Mouse (Mus musculus) cerebellum, adult 2 months (tissue): Measurements from ENCODE around the gene Slco1a6. TPM values are rescaled to one million over a fixed set of nuclear protein-coding genes. Genes with fewer than 3 reads are reported as not detected.
"Not testable (repeated sequence)": the region's sequence is repeated elsewhere in the genome, so short reads cannot be mapped to it uniquely, and the experiment has no call there.

Experiments used
- DNase-seq, 2 experiments: peaks; one replicate each; pipeline ENCODE4 v3.0.0; 2021
- H3K27ac ChIP-seq: fragments of 200-500 bp; 2 replicates; pipeline ENCODE4 v1.5.1; 2012; ENCODE audit warnings: low read length, control low read depth, inconsistent platforms; ENCODE audit not compliant: insufficient read depth
- H3K27me3 ChIP-seq: fragments of 200-500 bp; 2 replicates; pipeline ENCODE4 v1.6.1; 2012; ENCODE audit warnings: inconsistent platforms, mild to moderate bottlenecking, low read length, moderate library complexity; ENCODE audit not compliant: control insufficient read depth, insufficient read depth
- H3K4me1 ChIP-seq: fragments of 200-500 bp; 2 replicates; pipeline ENCODE4 v1.6.1; 2011; ENCODE audit warnings: low read length; ENCODE audit not compliant: control insufficient read depth, insufficient read depth
- H3K4me3 ChIP-seq: fragments of 200-500 bp; replicated peaks from 2 replicates; pipeline ENCODE3; 2011; ENCODE audit warnings: mild to moderate bottlenecking, low read depth, low read length, control low read depth; ENCODE audit not compliant: insufficient read depth
- CTCF ChIP-seq: fragments of 200-500 bp; IDR thresholded peaks from 2 replicates; pipeline ENCODE4 v1.5.1; 2011; ENCODE audit warnings: low read depth, mild to moderate bottlenecking, control low read depth, low read length, moderate library complexity, borderline replicate concordance; ENCODE audit not compliant: insufficient read depth
- POLR2A ChIP-seq: fragments of 200-500 bp; IDR thresholded peaks from 2 replicates; pipeline ENCODE4 v1.6.1; 2011; ENCODE audit warnings: low read length, control low read depth, borderline replicate concordance; ENCODE audit not compliant: insufficient read depth
- WGBS: fragments of 180-500 bp; shearing (Covaris S2); methylation state at CpG from one replicate; pipeline ENCODE4 v1.1.7; 2018; 5-methylcytosine and 5-hydroxymethylcytosine counted together
- polyA plus RNA-seq: library from polyadenylated mRNA; depleted of rRNA; stranded (reverse); fragments of >200 nt; gene quantifications from 2 replicates; pipeline ENCODE4 v1.2.3, GENCODE M21; 2012; rRNA removed

Slco1a6 gene
- 0.03 TPM in 1 of 2 replicates, not detected in the other for polyA plus RNA-seq

DNA sequence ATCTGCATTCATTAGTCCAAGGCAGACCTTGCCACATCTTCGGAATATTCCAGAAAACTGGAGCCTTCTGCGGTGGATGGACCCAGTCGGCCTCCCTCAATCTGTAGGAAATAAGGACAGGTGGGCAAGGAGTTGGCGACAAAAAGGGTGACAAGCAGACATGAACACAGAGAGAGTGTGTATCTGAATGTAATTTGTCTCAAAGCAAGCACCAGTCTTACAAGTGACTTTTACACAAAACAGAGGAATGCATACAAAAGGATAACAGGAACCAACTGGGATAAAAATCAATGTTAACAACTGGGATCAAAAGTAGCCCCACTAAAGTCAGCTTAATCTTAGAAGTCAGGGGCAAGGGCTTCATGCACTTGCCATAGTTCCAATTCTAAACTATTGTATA is at the start of gene Slco1a6:
Gene Slco1a6, minus strand, starts transcription at position 101 of the 400 bp plus-strand sequence.
- 94% methylated on average over 4 of the region's 4 CpGs for WGBS
- no peaks in the 10 kb centered on the region for H3K4me1 ChIP-seq
- H3K27me3 ChIP-seq: no peaks in the 10 kb centered on the region
- TF ChIP-seq POLR2A: no peak
- no peak for TF ChIP-seq CTCF
- H3K4me3 ChIP-seq: no peak within 1 kb of the TSS
- no peak for DNase-seq
- no peak within 1 kb of the TSS for H3K27ac ChIP-seq

GRCm38 (mm10) chr6:142250738-142251307 is 42.5 kb upstream of the Slco1a6 start:
- DNase-seq, H3K27ac ChIP-seq, H3K4me3 ChIP-seq, H3K4me1 ChIP-seq, H3K27me3 ChIP-seq: not testable (repeated sequence)
- 84% methylated on average over 1 of the region's 1 CpGs for WGBS

DNA sequence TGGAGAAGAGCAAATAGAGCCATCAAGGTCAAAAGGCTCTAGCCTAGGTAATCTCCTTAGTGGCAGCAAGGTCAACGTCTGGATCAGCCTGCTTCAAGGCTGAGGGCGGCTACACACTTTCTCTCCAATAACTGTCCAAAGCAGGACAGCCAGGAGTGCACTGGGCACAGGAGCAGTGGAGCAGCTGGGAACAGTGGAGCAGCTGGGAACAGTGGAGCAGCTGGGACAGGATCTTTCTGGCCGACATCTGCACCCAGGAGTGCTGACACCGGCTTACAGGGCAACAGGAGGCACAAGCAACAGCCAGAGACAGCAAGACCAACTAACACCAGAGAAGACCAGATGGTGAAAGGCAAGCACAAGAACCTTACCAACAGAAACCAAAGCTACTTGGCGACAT is 36.7 kb upstream of the Slco1a6 start:
- H3K4me3 ChIP-seq: no peak overlapping the region
- H3K4me1 ChIP-seq: no peaks in the 10 kb centered on the region
- no peak for DNase-seq
- TF ChIP-seq POLR2A: no peak
- no peak for TF ChIP-seq CTCF
- 68% methylated on average over 5 of the region's 5 CpGs for WGBS
- H3K27ac ChIP-seq: no peak overlapping the region
- H3K27me3 ChIP-seq: no peaks in the 10 kb centered on the region

DNA sequence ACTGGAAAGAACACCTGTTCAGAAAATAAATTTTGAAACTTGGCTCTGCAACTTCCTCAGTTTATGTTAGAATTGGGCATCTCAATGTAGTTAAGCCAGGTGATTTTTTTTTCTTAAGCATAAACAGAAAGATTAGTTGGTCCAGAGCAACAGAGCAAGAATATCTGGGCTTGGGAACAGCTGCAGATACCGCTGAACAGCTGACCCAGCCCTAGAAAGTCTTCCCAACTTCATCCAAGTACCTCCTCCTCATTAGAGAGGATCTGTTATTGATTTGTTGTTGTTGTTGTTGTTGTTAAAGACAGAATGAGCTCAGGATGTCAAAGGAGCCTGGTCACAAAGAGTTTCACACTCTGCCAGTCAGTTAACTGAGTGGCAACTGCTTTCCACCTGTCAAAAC is 31.1 kb upstream of the Slco1a6 start:
- TF ChIP-seq CTCF (no peak), POLR2A (no peak)
- Histone ChIP-seq H3K27ac (no peak overlapping the region), H3K4me1 (no peaks in the 10 kb centered on the region), H3K27me3 (no peaks in the 10 kb centered on the region), H3K4me3 (no peak overlapping the region)
- WGBS: 75% methylated on average over 1 of the region's 1 CpGs
- no peak for DNase-seq

DNA sequence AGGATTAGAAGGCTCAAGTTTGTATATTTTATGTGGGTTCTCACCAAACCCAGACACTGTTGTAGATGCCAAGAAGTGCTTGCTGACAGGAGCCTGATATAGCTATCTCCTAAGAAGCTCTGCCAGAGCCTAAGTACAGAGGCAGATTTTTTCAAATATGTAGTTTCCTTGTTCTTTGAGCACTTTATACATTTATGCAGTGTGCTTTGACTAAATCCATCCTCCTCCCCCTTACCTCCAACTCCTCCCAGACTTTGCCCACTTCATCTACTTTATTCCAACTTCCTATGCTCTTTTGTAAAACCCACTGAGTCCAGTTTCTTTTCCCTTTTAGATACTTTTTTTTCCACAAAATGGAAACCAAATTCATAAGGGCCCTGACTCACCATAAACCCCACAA is 11.8 kb upstream of the Slco1a6 start:
- H3K4me3 ChIP-seq: no peak overlapping the region
- DNase-seq: no peak
- H3K27ac ChIP-seq: no peak overlapping the region
- H3K27me3 ChIP-seq: no peaks in the 10 kb centered on the region; the same call in 1 of the 2 replicates
- no peaks in the 10 kb centered on the region for H3K4me1 ChIP-seq
- TF ChIP-seq POLR2A: no peak
- no peak for TF ChIP-seq CTCF

DNA sequence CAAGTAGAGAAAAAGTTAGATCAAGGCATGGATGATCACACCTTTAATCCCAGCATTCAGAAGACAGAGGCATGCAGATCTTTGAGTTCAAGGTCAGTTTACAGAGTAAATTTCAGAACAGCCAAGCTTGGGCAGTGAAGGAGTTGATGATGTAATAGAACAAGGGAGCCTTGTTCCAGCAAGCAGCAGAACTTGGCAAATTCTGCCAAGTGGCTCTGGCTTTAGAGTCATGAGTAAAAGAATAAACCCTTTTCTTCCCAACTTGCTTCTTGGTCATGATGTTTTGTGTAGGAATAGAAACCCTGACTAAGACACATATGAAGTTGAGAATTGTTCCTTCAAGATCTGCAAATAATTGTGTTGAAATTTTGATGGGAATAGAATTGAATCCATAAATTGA is 3.5 kb upstream of the Slco1a6 start:
- Histone ChIP-seq H3K27ac (no peak overlapping the region), H3K27me3 (no peaks in the 10 kb centered on the region), H3K4me3 (no peak overlapping the region), H3K4me1 (no peaks in the 10 kb centered on the region)
- TF ChIP-seq CTCF (no peak), POLR2A (no peak)
- no peak for DNase-seq

DNA sequence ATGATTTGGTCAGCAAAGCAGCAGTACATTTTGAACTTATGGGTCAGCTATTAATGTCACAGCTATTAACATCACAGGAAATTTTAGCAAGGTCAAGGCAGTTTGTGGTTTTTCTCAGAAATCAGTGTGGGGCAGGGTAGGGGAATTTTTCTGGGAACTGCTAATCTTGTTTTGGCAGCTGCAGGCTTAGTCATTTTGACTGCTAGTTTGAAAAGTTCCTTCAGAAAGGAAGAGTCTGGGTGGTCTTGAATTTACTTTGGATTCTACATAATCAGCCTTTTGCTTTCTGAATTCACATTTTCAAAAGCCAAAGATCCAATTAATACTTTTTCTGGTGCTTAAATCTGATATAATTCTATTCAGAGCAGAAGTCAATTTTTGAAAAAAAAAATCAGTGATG is 1.4 kb upstream of the Slco1a6 start:
- no peaks in the 10 kb centered on the region for H3K27me3 ChIP-seq
- no peak for DNase-seq
- TF ChIP-seq POLR2A: no peak
- TF ChIP-seq CTCF: no peak
- no peaks in the 10 kb centered on the region for H3K4me1 ChIP-seq
- no peak overlapping the region for H3K4me3 ChIP-seq
- H3K27ac ChIP-seq: no peak overlapping the region

DNA sequence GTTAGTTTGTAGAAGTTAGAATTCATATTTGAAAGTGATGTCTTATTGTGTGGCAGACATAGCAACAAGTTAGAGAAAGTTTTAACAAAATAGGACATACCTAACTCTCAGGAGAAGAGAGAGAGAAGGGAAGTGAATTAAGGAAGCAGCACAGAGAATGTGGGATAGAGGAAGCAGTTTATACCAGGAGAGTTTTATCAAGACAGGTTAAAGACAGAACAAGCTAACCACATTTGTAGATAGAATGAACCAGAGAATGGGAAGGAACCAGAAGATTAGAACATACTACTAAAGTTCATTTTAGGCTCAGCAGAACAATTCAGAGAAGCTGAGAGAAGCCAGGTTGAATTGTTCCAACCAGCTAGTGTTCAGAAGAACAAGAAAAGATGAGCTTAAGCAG is 7.8 kb downstream of the Slco1a6 start:
- H3K27ac ChIP-seq: no peak overlapping the region
- no peaks in the 10 kb centered on the region for H3K4me1 ChIP-seq
- no peak overlapping the region for H3K4me3 ChIP-seq
- TF ChIP-seq CTCF: no peak
- TF ChIP-seq POLR2A: no peak
- no peak for DNase-seq
- no peaks in the 10 kb centered on the region for H3K27me3 ChIP-seq

DNA sequence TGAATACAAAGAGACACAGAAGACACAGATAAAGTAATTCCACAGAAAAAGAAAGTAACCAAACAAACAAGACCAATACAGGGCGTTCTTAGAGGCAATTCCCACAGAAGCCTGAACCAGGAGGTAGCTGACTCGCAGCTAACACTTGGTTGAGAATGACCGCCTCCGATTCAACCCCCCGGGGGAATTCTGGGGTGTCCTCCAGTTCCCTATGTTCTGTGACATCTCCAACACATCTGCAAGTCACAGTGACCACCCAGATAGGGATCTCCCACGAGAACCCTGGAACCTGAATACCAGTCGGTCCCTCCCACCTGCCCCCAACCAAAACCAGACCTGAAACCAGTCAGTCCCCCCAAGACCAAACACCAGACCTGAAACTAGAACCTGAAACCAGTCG is 14.1 kb downstream of the Slco1a6 start:
- no peak for TF ChIP-seq CTCF
- Histone ChIP-seq H3K27me3 (no peaks in the 10 kb centered on the region; the same call in 1 of the 2 replicates), H3K4me3 (no peak overlapping the region), H3K27ac (no peak overlapping the region), H3K4me1 (no peaks in the 10 kb centered on the region)
- WGBS: 87% methylated on average over 8 of the region's 8 CpGs
- DNase-seq: no peak

GRCm38 (mm10) chr6:142191962-142192361 is 16.4 kb downstream of the Slco1a6 start:
- 58% methylated on average over 1 of the region's 1 CpGs for WGBS
- Histone ChIP-seq H3K4me3 (no peak overlapping the region), H3K27ac (no peak overlapping the region), H3K4me1 (no peaks in the 10 kb centered on the region), H3K27me3 (no peaks in the 10 kb centered on the region; the same call in 1 of the 2 replicates)
- DNase-seq: no peak
- TF ChIP-seq POLR2A (no peak), CTCF (no peak)
